Mouse (Mus musculus): Measurements from ENCODE around the gene Hrk.

Gene Hrk

GRCm38 (mm10) chr5:118165462-118165861 lies 1.0 kb downstream of the Hrk start:
- no peak for DNase-seq (ENCODE audit: low spot score)

- no peak for DNase-seq (ENCODE audit: low spot score)
These were observed 3.1 kb downstream of the Hrk start for GRCm38 (mm10) chr5:118167561-118167995.

DNA sequence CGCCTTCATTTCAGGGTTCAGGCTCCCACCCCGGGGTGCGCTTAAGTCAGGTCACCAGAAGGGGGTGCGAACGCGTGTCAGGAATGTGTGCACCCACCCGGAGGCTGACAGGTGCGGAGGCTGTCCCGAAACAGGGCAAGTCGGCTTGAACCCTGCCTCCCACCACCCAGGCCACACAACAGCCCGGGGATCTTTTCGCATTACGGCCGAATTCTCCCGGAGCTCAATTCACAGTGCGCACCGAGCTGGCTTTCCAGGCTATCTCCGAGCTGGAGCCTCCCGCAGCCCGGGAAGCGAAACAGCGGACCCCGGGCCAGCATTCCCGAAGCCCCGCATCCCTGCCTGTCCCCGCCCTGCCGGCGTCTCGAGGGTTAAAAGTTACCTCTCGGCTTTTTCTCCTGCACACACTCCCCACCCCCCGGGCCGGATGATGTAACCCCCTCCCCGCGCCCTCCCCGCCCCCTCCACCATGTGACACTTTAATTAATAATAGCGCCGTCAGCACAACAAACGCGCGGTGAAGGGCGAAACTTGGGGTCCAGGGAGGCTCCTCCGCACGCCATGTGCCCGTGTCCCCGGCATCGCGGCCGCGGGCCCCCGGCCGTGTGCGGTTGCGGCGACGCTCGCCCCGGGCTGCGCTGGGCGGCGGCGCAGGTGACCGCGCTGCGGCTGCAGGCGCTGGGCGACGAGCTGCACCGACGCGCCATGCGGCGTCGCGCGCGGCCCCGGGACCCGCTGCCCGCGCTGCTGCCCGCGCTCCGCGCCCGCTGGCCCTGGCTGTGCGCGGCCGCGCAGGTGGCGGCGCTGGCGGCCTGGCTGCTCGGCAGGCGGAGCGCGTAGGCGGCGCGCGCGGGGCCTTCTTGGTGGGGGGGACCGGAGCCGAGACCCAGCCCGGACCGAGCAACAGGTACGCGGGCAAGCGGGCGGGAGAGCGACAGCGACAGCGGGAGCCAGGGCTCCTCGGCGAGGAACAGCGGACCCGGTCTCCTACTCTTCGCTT lies 5.1 kb downstream of the Hrk start:
- DNase-seq (ENCODE audit: low spot score) = no peak

DNA sequence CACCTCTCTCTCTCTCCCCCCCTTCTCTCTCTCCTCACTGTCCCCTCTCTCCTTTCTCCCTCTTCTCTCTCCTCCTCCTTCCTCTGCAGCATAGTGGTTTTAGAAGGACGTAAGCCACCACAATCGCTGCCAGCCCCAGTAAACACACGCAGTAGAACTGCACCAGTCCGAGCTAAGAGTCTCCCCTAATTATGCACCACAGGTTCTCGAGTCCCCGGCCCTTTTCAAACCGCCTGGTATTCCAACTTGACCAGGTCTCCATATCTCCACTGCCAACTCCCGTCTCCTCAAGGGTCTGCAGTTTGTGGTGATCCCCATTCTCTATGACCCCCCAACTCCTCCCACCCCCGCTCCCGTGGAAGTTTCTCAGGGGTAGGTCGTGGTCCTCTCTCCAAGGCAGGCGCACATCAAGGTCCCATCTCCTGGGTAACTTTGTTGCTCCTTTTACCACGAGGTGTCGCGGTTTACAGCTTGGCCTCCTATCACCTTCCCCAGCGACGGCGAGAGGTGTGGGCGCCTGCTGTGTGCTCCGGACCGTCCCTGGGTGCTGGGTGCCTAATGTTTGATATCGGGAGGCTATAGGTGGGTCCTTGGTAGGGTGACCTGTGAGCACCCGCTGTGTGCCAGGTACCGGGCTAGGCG lies 6.6 kb downstream of the Hrk start:
- DNase-seq (ENCODE audit: low spot score) = no peak

DNA sequence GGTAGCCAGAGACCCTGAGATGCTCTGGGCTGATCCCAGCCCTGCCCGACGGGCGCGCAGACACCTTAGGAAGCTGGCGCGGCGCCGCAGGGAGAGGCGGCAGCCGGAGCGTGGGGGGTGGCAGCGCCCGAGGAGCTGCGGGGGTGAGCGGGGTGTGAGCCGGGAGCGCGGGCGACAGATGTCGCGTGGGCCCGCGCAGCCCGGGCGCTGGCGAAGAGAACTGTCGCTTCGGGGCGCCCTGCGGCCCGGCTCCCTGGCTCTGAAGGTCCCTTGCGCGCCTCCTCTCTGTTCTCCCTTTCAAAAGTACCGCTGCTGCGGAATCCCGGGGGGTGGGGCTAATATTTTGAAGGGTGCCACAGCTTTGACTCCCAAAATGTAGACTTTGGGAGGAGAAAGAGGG lies 7.2 kb downstream of the Hrk start:
- DNase-seq (ENCODE audit: low spot score) = no peak

DNA sequence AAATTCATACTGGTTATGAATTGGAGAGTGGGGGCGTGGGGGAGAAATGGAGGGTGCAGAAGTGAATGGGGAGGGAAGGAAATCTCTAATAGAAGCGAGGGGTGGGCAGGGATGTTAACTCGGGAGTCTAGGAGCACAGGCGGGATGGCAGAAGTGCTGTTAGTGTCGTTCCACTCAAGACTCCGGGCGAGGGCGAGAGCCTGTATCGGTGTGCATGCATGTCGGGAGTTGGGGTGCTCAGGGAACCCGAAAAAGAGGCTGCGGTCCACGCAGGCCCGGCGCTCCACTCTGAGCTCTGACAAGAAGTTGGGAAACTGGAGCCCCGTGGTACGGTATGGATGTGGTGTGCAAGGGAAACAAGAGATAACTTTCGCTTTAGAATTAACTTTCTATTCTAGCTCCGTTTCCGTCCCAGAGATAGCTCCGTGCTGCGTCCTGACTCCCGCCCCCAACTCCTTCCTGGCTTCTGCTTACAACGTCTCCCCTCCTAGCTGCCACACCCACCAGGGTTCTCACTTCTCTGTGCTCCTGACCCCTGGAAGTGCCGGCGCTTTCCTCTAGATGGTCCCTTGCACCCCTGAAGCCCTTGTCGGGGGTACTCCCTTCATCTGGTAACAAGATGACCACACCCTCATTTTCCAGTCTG lies 7.8 kb downstream of the Hrk start:
- DNase-seq (ENCODE audit: low spot score) = no peak

DNA sequence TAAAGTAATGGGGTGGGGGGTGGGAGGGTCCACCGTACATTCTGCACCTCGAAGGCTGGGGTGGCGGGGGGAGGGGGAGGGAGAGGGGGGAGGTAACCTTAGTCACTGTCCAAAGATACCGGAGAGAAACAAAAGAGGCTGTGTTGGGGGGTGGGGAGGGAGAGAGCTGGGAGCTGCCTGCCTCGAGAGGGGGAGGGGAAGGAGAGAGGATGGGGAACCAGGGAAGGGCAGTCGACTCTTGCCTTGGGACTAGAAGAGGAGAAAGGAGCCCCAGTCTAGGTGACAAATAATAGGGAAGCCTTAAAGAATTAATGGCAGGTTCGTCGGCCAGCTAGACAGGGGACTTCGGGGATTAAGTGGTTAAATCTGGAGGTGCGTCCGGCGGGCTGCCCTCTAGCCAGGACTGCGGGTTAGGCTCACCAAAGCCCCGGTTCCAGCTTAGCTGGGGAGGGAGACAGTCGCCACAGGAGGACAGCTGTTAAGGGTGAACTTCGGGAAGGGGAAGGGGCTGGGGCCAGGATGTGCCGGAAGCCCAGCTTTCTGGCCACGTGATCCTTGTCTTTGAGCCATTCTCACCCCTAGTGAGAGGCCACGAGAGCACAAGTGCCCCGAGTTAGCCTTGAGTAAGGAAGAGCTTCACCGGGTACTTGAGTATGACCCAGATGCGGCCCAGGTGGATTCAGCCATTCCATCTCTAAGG lies 10.0 kb downstream of the Hrk start:
- DNase-seq (ENCODE audit: low spot score) = no peak

DNA sequence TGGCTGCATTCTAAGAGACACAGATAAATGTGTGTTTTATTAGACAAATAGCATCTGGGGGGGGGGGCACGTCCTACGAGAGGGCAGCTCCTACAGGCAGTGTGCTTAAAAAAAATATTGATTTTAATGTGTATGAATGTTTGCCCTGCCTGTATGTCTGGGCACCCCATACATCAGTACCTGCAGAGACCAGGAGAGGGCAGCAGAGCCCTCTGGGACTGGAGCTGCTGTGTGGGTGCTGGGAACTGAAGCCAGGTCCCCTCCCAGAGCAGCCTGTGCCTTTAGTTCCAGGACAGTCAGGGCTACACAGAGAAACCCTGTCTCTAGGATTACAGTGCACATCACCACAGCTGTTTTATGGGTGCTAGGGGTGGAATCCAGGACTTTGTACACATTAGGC lies 10.7 kb downstream of the Hrk start:
- no peak for DNase-seq (ENCODE audit: low spot score)

GRCm38 (mm10) chr5:118177640-118178039 lies 13.2 kb downstream of the Hrk start:
- no peak for DNase-seq (ENCODE audit: low spot score)

GRCm38 (mm10) chr5:118186903-118187633 lies 22.6 kb downstream of the Hrk start:
- no peak for DNase-seq (ENCODE audit: low spot score)

- no peak for DNase-seq (ENCODE audit: low spot score)
These were observed 23.9 kb downstream of the Hrk start for GRCm38 (mm10) chr5:118188356-118188755.

- DNase-seq (ENCODE audit: low spot score) = no peak
These were observed 26.0 kb downstream of the Hrk start for GRCm38 (mm10) chr5:118190491-118190890.

DNA sequence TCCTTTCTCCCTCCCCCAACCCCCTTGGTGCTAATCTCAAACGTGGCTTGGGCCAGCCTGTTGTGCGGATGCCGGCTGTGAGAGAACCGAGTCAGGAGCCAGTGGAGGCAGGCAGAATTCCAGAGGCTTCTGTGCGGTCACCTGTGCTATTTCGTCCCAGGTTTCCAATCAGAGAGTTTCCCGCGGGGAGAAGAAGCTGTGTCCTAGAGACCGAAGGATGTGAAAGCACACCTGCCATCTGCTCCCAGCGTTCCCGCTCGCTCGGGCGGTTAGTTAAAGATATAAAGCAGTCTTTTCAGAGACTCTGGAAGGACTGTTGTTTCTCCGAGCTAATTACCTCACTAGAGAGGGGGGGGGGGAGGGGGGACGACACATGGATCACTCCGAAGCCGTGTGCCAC lies 27.8 kb downstream of the Hrk start:
- no peak for DNase-seq (ENCODE audit: low spot score)

DNA sequence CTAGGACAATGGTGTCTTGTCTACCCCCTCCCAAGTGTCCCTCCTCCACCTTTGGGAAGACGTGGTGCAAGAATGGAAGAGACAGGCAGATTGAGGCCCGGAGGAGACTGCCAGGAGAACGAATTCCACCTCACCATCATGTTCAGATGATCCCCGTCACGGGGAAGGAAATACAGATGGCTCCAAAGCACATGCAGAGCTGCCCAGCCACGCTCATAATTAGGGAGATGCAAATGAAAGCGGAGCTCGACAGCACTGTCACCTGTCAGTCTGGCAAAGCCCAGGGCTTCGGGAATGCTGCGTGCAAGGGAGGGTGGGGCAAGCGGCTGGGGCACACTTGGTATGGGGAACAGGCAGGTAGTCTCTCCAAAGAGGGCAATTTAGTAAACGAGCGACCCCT lies 33.0 kb downstream of the Hrk start:
- DNase-seq (ENCODE audit: low spot score) = no peak

DNA sequence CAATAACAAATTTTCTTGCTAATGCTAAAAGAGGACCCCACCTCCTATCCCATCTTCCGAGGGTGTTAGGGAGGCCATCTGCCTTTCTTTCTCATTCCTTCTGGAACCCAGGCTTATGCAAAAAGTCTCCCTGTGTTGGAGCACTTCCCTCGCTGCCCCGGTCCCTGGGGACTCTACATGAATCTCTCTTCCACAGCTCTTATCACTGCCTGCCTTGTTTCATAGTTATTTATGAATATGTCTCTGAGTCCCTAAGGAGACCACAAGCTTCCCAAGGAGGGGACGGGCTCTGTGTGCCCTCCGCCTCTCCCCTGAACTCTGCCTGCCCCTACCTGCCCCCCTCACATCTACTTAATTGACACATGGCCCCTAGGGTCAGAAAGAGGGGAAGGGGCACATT lies 35.2 kb downstream of the Hrk start:
- no peak for DNase-seq (ENCODE audit: low spot score)

DNA sequence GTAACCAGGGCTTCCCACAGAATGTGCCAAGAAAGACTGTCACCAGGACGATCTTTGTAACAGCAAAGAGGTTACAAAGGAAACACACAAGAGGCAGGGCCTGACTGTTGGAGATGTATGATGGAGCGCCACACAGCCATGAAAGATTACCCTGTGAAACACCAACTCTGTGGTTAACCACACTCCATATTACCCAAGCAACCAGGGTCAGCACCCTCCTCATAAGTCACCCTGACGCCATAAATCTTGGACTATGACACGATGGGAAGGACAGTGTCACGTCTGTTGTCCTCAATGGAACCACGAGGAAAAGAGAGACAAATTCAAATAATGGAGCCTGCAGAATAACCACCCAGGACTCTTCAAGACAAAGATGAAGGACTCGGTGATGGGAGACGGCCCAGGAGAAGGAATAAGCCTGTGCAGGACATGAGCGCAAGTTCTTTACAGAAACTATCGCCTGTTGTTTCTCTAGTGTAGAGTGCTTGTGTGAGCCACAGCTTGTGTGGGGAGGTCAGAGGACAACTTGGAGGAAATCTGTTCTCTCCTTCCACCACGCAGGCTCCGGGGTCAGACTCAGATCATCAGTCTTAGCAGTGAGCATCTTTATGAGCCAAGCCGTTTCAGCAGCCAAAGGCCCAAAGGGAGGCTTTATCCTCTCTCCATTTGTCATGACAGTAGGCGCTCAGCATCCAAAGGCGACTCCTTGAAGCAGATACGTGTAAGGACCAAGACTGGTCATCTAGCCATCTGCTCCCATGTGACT lies 40.4 kb downstream of the Hrk start:
- no peak for DNase-seq (ENCODE audit: low spot score)

GRCm38 (mm10) chr5:118205852-118206251 lies 41.4 kb downstream of the Hrk start:
- no peak for DNase-seq (ENCODE audit: low spot score)

- DNase-seq (ENCODE audit: low spot score) = no peak
These were observed 49.6 kb downstream of the Hrk start for GRCm38 (mm10) chr5:118214012-118214411.

DNA sequence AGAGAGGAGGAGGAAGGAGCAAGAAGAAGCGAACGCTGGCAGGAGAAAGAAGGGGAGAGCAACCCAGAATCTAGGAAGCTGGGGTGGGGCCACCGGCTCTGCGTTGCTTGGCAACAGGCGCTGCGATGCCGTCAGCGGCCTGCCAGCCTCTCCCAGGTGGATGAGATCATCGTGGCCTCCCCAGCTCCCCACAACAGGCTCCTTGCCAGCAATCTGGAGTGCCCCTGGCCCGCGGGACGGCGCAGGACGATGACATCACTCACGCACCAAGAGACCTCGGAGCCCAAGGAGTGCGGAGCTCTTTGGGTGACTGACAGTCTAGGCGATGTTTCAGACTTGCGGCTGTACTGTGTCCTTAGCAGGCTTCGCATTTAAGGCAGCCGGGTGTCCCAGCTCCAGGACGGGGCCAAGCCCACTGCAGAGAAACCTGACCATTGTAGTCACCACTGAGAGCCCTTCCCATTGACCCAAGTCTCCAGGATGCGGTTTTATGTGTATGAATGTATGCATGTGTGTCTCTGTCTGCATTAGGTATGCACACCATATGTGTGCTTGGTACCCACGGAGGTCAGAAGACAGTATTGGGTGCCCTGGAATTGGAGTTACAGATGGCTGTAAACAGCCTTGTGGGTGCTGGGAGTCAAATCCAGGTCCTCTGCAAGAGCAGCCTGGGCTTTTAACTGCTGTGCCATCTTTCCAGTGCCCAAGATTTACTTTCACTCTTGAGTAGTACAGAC lies 50.1 kb downstream of the Hrk start:
- peak; percentile 16 for DNase-seq (ENCODE audit: low spot score)

DNA sequence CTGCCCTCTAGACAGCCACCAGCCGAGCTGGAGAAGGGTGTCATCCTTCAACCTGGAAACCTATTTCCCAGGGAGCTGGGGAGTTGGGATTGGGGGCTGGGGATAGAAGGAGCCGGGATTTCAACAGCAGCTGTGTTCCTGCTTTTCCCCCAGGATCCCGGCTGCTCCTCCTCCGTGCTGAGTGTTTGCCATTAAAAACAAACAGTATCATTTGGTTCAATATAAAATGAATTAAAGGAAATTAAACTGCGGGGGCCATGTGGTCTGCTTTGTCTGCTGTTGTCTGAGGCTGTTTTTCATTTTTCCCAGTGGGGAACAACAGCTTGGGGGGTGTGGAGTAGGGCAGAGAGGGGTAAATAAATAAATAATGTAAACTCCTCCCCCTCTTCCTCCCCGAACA lies 53.0 kb downstream of the Hrk start:
- DNase-seq (ENCODE audit: low spot score) = no peak
